Mouse (Mus musculus): ENCODE measurements around the gene Slco2a1. TPM values are rescaled to one million over a fixed set of nuclear protein-coding genes. Genes with fewer than 3 reads are reported as not detected.

The Slco2a1 gene
- polyA plus RNA-seq, 1 experiment from 2014 or later: 1.5 TPM

DNA sequence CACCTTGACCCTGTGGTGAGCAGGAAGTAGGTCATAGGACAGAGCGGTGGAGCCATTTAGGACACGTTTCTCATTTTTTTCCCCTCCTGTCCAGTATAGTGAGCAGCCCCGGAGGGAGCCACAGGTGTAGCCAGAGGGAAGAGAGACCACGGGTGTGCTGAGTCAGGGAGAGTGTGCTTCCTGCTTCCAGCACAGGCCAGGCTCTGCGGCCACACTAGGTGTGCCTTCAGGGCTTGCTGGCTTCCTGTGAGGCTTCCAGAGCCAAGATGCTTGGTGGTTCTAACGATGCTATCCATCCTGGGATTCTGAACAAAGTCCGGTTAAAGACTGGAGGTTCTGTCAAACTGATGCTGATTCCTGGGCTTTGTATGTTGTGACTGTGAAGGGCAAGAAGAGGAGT lies 133.0 kb downstream of the Slco2a1 start:
- H3K9me3 ChIP-seq: no peaks in the 10 kb centered on the region
- no peak overlapping the region for H3K4me3 ChIP-seq
- H3K4me1 ChIP-seq: no peaks in the 10 kb centered on the region
- 80% methylated on average over 7 of the region's 7 CpGs for WGBS
- no peak overlapping the region for H3K27ac ChIP-seq
- DNase-seq (ENCODE audit: low spot score): peak; percentile 67
- peaks cover 37% of the 10 kb centered on the region for H3K27me3 ChIP-seq (ENCODE audit: insufficient read depth, poor library complexity, severe bottlenecking)
- no peaks in the 10 kb centered on the region for H3K36me3 ChIP-seq

DNA sequence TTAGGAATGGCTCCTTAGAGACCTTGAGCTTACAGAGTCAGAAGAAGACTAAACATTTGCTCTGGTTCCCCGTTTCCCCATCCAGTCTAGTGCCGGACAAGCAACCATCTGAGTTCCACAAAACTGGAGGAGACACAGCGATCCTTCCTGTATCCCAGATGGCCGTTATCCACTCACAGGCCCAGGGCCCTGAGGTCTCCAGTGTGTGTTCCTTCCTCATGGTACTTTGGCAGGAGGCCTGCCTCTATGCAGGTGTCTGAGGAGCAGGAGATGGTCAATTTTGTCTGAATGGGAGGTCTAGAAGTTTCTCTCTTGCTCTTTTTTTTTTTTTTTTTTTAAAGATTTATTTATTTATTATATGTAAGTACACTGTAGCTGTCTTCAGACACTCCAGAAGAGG lies 136.2 kb downstream of the Slco2a1 start:
- Histone ChIP-seq H3K36me3 (no peaks in the 10 kb centered on the region), H3K27me3 (ENCODE audit: insufficient read depth, poor library complexity, severe bottlenecking) (peaks cover 15% of the 10 kb centered on the region), H3K9me3 (no peaks in the 10 kb centered on the region), H3K4me1 (no peaks in the 10 kb centered on the region), H3K27ac (no peak overlapping the region), H3K4me3 (no peak overlapping the region)
- 83% methylated on average over 4 of the region's 4 CpGs for WGBS
- no peak for DNase-seq (ENCODE audit: low spot score)

DNA sequence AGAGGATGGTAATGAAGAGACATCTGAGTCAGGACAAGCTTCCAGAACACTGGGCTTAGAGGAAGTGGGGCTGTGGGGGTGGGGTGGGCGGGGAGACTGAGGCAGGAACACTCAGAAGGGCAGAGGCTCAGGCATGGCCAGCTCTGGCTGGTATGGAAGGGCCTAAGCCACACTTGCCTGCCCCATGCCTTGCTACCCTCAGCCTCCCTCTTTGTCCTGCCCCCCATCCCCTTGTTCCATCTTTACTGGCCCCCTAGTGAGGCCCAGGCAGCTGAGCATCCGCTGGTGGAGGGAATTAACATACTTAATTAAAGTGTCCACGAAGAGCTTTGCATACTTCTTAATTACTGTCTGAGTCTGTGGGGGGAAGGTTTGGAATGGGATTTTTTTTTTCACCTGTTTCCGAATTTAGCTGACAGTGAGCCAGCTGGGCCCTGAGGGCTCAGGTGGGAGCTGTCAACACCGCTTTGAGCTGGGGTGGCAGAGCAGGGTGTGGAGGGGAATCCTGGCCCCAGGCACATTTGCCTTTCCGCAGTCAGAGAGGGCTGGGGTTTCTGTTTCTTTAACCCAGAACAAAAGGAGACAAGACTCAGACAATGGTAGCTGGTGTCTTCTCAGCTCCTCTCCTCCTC lies 145.1 kb downstream of the Slco2a1 start:
- DNase-seq (ENCODE audit: low spot score): no peak
- Histone ChIP-seq H3K4me3 (no peak overlapping the region), H3K4me1 (peaks cover 35% of the 10 kb centered on the region), H3K9me3 (no peaks in the 10 kb centered on the region), H3K27me3 (ENCODE audit: insufficient read depth, poor library complexity, severe bottlenecking) (no peaks in the 10 kb centered on the region), H3K36me3 (no peaks in the 10 kb centered on the region), H3K27ac (0 out of 2 replicates have a peak overlapping the region, but pooled peaks have one; percentile 65)
- WGBS: 34% methylated on average over 6 of the region's 6 CpGs

DNA sequence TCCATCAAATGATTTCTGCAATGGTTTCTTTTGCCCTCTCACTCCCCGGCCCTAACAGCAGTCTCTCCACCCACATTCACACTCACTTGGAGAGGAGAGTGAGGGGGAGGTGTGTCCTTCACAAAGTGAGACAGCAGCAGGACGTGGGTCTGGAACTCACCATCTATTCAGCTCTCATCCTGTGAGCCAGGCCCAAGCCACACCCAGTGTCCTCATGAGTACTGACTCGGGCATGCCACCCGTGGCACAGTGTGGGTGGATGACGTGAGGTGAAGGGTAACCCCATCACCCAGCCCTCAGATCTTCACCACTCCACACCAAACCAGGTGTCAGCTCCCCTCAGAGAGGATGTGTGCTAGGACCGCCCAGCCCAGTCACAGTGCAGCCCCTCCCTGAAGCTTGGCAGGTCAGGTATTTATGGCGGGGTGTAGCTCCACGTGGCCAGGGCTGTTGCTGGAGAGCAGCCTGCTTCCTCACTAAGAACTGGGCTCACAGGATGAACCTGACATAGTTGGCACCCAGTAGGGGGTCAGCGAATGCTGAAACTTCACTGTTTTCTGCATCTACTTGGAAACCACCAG lies 146.0 kb downstream of the Slco2a1 start:
- Histone ChIP-seq H3K9me3 (no peaks in the 10 kb centered on the region), H3K4me1 (peaks cover 44% of the 10 kb centered on the region), H3K27ac (peak overlapping the region; percentile 65), H3K4me3 (no peak overlapping the region), H3K36me3 (no peaks in the 10 kb centered on the region), H3K27me3 (ENCODE audit: insufficient read depth, poor library complexity, severe bottlenecking) (no peaks in the 10 kb centered on the region)
- WGBS: 53% methylated on average over 9 of the region's 9 CpGs
- no peak for DNase-seq (ENCODE audit: low spot score)

DNA sequence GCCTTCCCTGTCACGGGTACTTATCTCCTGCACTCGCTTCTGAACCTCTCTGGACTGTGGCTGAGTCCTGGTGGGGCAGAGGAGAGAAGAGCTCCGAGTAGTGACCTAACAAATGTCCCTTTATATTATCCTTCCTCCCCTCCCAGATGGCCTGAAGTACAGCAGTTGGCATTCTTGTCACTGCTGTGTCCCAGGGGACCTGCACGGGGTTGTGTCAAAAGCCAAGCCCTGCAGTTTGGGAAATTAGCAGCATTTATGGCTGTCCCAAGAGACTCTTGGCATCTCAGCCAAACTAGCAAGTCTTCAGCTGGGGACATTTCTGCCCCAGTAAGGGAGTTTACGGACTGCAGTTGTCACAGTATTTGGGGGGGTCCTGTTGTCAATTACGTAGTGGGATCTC lies 151.0 kb downstream of the Slco2a1 start:
- Histone ChIP-seq H3K27ac (0 out of 2 replicates have a peak overlapping the region, but pooled peaks have one; percentile 25), H3K36me3 (no peaks in the 10 kb centered on the region), H3K4me3 (no peak overlapping the region), H3K9me3 (no peaks in the 10 kb centered on the region), H3K27me3 (ENCODE audit: insufficient read depth, poor library complexity, severe bottlenecking) (no peaks in the 10 kb centered on the region), H3K4me1 (peaks cover 65% of the 10 kb centered on the region)
- no peak for DNase-seq (ENCODE audit: low spot score)
- 57% methylated on average over 6 of the region's 6 CpGs for WGBS

DNA sequence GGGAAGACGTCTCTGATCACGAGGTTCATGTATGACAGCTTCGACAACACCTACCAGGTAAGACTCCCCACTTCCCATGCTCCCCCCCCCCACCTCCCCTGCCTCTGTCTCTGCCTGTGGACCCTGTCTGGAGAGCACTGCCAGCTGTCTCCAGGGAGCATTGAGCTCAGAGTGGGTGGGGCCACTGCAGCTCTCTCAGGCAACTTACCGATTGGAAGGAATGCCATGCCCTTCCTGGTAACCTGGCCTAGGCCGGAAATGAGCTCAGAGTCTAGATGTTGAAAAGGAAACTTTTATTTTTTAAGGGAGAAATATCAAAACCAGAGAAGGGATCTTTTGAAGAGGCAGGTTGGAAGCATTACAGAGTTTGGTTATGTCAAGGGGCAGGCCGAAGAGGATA lies 151.9 kb downstream of the Slco2a1 start:
- Histone ChIP-seq H3K36me3 (no peaks in the 10 kb centered on the region), H3K9me3 (no peaks in the 10 kb centered on the region), H3K27me3 (ENCODE audit: insufficient read depth, poor library complexity, severe bottlenecking) (no peaks in the 10 kb centered on the region), H3K4me1 (peaks cover 68% of the 10 kb centered on the region), H3K27ac (peak overlapping the region; percentile 25), H3K4me3 (no peak overlapping the region)
- WGBS: 81% methylated on average over 6 of the region's 6 CpGs
- DNase-seq (ENCODE audit: low spot score): no peak

DNA sequence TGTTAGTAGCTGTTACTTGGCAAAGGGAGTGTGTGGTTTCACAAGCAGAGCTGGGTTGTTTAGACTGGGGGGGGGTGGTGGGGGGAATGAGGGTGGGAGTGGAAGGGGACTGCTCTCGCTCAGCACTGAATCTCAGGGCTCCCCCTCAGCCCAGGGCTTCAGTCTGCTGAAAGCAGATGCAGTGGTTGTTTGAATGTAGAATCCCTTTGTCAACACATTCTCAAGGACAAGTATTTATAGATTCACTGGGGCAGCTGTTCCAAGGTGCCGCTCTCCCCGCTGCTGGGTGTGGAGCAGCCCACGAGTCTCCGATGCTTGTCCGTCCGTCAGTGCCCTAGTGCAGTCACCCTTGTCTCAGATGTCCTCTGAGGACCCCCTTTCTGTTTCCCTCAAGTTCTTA lies 152.8 kb downstream of the Slco2a1 start:
- no peak for DNase-seq (ENCODE audit: low spot score)
- Histone ChIP-seq H3K27me3 (ENCODE audit: insufficient read depth, poor library complexity, severe bottlenecking) (no peaks in the 10 kb centered on the region), H3K9me3 (no peaks in the 10 kb centered on the region), H3K27ac (peak overlapping the region; percentile 25; the same call in 1 of the 2 replicates), H3K36me3 (no peaks in the 10 kb centered on the region), H3K4me3 (no peak overlapping the region), H3K4me1 (peaks cover 72% of the 10 kb centered on the region)
- WGBS: 45% methylated on average over 7 of the region's 7 CpGs

DNA sequence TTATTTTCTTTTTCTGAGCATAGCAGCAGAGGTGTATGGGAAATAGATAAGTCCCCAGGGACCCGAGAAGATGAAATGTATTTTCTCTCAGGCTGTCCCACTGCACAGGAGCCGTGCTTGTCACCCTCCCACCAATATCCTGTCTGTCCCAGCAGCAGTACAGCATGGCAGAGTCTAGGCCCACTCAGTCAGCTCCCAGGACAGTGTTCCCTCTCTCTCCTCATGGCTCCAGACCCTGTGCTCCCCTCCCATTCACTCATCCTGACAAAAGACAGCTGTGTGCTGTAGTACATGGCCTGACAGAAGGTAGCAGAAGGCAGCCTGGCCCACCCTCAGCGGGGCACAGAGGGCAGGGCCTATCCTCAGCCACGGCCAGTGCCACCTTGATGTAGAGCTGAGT lies 155.4 kb downstream of the Slco2a1 start:
- no peaks in the 10 kb centered on the region for H3K9me3 ChIP-seq
- H3K27ac ChIP-seq: peak overlapping the region; percentile 37; the same call in 1 of the 2 replicates
- no peaks in the 10 kb centered on the region for H3K36me3 ChIP-seq
- H3K27me3 ChIP-seq (ENCODE audit: insufficient read depth, poor library complexity, severe bottlenecking): no peaks in the 10 kb centered on the region
- DNase-seq (ENCODE audit: low spot score): no peak
- 48% methylated on average over 4 of the region's 4 CpGs for WGBS
- H3K4me1 ChIP-seq: peaks cover 70% of the 10 kb centered on the region
- no peak overlapping the region for H3K4me3 ChIP-seq

DNA sequence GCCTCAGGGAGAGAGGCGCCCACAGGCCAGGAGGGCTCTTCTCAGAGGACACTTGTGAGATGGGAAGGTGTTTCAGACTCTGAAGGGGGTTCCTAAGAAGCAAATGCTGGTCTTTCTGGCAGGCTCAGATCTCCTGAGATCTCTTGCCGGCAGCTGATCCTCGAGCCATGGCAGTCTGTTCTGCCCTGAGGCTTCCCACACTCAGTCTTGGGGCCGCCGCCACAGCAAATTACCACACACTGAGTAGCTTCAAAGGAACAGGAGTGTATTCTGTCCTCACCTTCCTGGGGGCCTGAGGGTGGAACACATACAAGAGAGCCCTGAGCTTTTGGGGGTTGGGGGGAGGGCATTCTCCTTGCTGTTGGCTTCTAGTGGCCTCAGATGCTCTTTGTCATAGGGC lies 156.8 kb downstream of the Slco2a1 start:
- 27% methylated on average over 5 of the region's 5 CpGs for WGBS
- Histone ChIP-seq H3K9me3 (no peaks in the 10 kb centered on the region), H3K4me1 (peaks cover 56% of the 10 kb centered on the region), H3K27ac (peak overlapping the region; percentile 10), H3K36me3 (no peaks in the 10 kb centered on the region), H3K27me3 (ENCODE audit: insufficient read depth, poor library complexity, severe bottlenecking) (no peaks in the 10 kb centered on the region), H3K4me3 (no peak overlapping the region)
- no peak for DNase-seq (ENCODE audit: low spot score)

Other genes starting within 250 kb of the Slco2a1 start
- gene Ryk, start 153.8 kb upstream of the Slco2a1 start, polyA plus RNA-seq (2016; fragmentation: Nextera tagmentation; extraction: Ambion mirVana): 11.6 and 15.7 TPM in 2 replicates
- 2.3 and 2.7 TPM in 2 replicates for gene Rab6b, start 123.1 kb downstream of the Slco2a1 start, polyA plus RNA-seq (2016; fragmentation: Nextera tagmentation; extraction: Ambion mirVana)
- 55.6 and 61.9 TPM in 2 replicates for gene Srprb, start 213.4 kb downstream of the Slco2a1 start, polyA plus RNA-seq (2016; fragmentation: Nextera tagmentation; extraction: Ambion mirVana)
- 0.90 TPM in 1 of 2 replicates, not detected in the other for gene Gm20425, start 241.6 kb downstream of the Slco2a1 start, polyA plus RNA-seq (2016; fragmentation: Nextera tagmentation; extraction: Ambion mirVana)
- gene Trf, start 241.7 kb downstream of the Slco2a1 start, polyA plus RNA-seq (2016; fragmentation: Nextera tagmentation; extraction: Ambion mirVana): 32.8 and 314 TPM in 2 replicates